ENCODE assay signal across 14 mouse cellular contexts in the genomic region with DNA sequence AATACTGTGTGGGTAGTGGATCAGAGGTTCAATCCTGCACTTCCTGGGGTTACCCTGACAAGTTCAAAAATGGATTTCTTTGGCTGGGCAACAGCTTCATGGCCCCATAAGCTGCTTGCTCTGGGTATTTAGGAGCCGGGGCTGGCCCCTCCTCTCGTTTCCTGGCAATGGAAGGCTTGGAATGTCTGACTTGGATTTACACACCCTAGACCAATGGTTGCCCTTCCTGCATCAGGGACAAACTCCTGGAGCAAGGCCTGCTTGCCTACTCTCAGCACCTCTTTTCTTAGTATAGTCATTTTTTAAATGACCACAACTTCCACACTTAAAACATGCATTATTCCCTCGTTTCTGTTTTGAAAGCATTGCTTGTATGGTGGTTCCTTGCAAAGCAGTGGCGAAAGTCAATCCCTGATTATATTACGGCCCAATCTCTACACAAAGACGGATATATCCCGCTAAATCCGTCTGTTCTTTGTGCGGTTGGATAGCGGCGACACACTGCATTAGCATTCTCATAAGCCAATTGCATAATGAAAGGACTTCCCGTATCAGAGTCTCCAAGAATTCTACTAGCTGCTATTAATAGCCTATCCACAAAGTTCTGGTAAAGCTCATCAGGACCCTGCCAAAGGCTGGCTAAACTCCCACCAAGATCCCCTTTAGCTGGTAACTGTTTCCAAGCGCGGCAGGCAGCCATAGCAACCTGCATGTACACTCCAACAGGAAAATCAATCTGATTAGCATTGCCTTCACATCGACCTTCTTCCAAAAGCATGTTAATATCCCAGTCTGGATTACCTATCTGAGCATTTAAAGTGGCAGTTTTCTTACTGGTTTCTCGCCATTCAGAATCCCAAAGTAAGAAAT. TPM values are rescaled to one million over a fixed set of nuclear protein-coding genes. Genes with fewer than 3 reads are reported as not detected.
DNase-seq lines count a peak whose midpoint lies in the region.
"Had no signal": no experiment of that assay in that cellular context is flagged by ENCODE, and none has a peak within 500 bp of the region (broad histone marks: within the 10 kb centered on the region; RNA-seq: fewer than 3 reads in every experiment).

No protein-coding gene starts in this region.

- peak; percentile 13 to 22 for DNase-seq in heart, adult 18-20 months
- no peak for DNase-seq in heart, adult 8-10 months (ENCODE audit: low spot score)
- peak; percentile 10 for DNase-seq in layer of hippocampus, adult 11-12 months (ENCODE audit: low spot score)
- no peak for DNase-seq in layer of hippocampus, adult 8-10 months (ENCODE audit: low spot score in 2 of 2)
- DNase-seq in R1 (ENCODE audit: low read depth, low spot score), result peak; percentile 65
- DNase-seq in heart, postnatal 4 days, result peak; percentile 31
- DNase-seq in left cerebral cortex, postnatal 14 days (ENCODE audit: low spot score in 2 of 2), result no peak
- no peak for DNase-seq in cerebellum, postnatal 14 days
- DNase-seq: adrenal gland, postnatal 36 days; cerebellum, adult 2 months; gastrocnemius, postnatal 10 days; kidney, adult 18-20 months; spleen, adult 18-20 months; thymus, postnatal 25 days had no signal

- intact Hi-C loops in left cerebral cortex, postnatal 14 days (cut with DNase I), result no loop called here

RNA-seq across cellular contexts. Expression of a gene that starts 47.5 kb away (rescaled TPM):
- 10 to 100 TPM; 17.1 to 21.2 TPM for total RNA-seq in heart, adult 18-20 months (2021)
- total RNA-seq in heart, adult 8-10 months (2022), result 10 to 100 TPM; 19.4 to 21.2 (median 21.0) TPM
- 10 to 100 TPM; 19.9 to 27.3 (median 24.5) TPM for total RNA-seq in layer of hippocampus, adult 8-10 months (2022)
- total RNA-seq in heart, postnatal 4 days (2021), result 10 to 100 TPM; 12.1 to 13.4 TPM
- 10 to 100 TPM; 17.8 to 19.9 TPM for total RNA-seq in left cerebral cortex, postnatal 14 days (2021)

Comparison
In these comparisons a context has a peak if more than half of its experiments do, and no peak if none do; other contexts are left out.
1. DNase-seq: peak in heart, adult 18-20 months (2 of 2), layer of hippocampus, adult 11-12 months (single experiment), R1 (single experiment) and heart, postnatal 4 days (single experiment); none in heart, adult 8-10 months (single experiment), layer of hippocampus, adult 8-10 months (0 of 2), left cerebral cortex, postnatal 14 days (0 of 2) and cerebellum, postnatal 14 days (0 of 2).